Mouse (Mus musculus) ES-Bruce4 (cell line): Measurements from ENCODE around the gene Rpl10-ps3.

Experiments
- CTCF ChIP-seq: IDR thresholded peaks from one replicate; pipeline ENCODE4 v1.8.1; 2011; ENCODE audit warnings: low read depth, low read length
- POLR2A ChIP-seq: IDR thresholded peaks from one replicate; pipeline ENCODE4 v1.8.1; 2011; ENCODE audit warnings: low read length; ENCODE audit not compliant: insufficient read depth

GRCm38 (mm10) chr9:50351746-50352145 lies 7.0 kb upstream of the Rpl10-ps3 start:
- TF ChIP-seq CTCF, result no peak
- TF ChIP-seq POLR2A, result no peak
